Mouse (Mus musculus) lung, embryonic 15.5 days (tissue): ENCODE data around the gene Tdrd3. TPM values are rescaled to one million over a fixed set of nuclear protein-coding genes. Genes with fewer than 3 reads are reported as not detected.
A peak's percentile ranks its signal among the peaks of the same experiment; 100 is the strongest.

Source experiments
- ATAC-seq: fragments of 200-750 bp; cut with Nextera tagmentation; 2 replicates; pipeline ENCODE4 v1.8.0; 2017; ENCODE audit warnings: moderate number of reproducible peaks, borderline replicate concordance; ENCODE audit not compliant: low FRiP score, low TSS enrichment; ENCODE audit errors: extremely low read depth
- H3K27ac ChIP-seq: fragments of 300-500 bp; sonication (generic); 2 replicates; pipeline ENCODE4 v1.5.1; 2015; ENCODE audit warnings: moderate library complexity, mild to moderate bottlenecking, inconsistent platforms
- H3K27me3 ChIP-seq: fragments of 300-500 bp; sonication (generic); 2 replicates; pipeline ENCODE4 v1.6.1; 2015; ENCODE audit warnings: inconsistent platforms
- H3K36me3 ChIP-seq: fragments of 300-500 bp; sonication (generic); 2 replicates; pipeline ENCODE4 v1.6.1; 2015; ENCODE audit warnings: inconsistent platforms
- H3K4me1 ChIP-seq: fragments of 300-500 bp; sonication (generic); 2 replicates; pipeline ENCODE4 v1.6.1; 2015; ENCODE audit warnings: inconsistent platforms
- H3K4me2 ChIP-seq: fragments of 300-500 bp; sonication (generic); 2 replicates; pipeline ENCODE4 v1.6.1; 2015; ENCODE audit warnings: inconsistent platforms, mild to moderate bottlenecking, moderate library complexity
- H3K4me3 ChIP-seq: fragments of 300-500 bp; sonication (generic); 2 replicates; pipeline ENCODE4 v1.5.1; 2015; ENCODE audit warnings: mild to moderate bottlenecking, inconsistent platforms
- H3K9ac ChIP-seq: fragments of 300-500 bp; sonication (generic); 2 replicates; pipeline ENCODE4 v1.6.1; 2015; ENCODE audit warnings: inconsistent platforms
- H3K9me3 ChIP-seq: fragments of 300-500 bp; sonication (generic); 2 replicates; pipeline ENCODE4 v1.6.1; 2016; ENCODE audit warnings: inconsistent platforms
- WGBS: fragments of 180-500 bp; shearing (Covaris S2); methylation state at CpG from one replicate; pipeline ENCODE4 v1.1.7; 2015; 5-methylcytosine and 5-hydroxymethylcytosine counted together
- polyA plus RNA-seq: library from polyadenylated mRNA; unstranded; fragments of >200 nt; fragmentation: Nextera tagmentation; extraction: Ambion mirVana; gene quantifications from 2 replicates; pipeline ENCODE4 v1.2.1, GENCODE M21; 2015

Tdrd3 gene
- polyA plus RNA-seq, 1 experiment from 2014 or later: 29.2 TPM

GRCm38 (mm10) chr14:87461543-87461942 is 45.1 kb downstream of the Tdrd3 start:
- Histone ChIP-seq H3K27ac (no peak overlapping the region), H3K4me2 (no peak overlapping the region), H3K4me1 (no peaks in the 10 kb centered on the region), H3K4me3 (no peak overlapping the region), H3K27me3 (no peaks in the 10 kb centered on the region), H3K9ac (no peak overlapping the region), H3K36me3 (no peaks in the 10 kb centered on the region), H3K9me3 (no peaks in the 10 kb centered on the region)
- 60% methylated on average over 12 of the region's 12 CpGs for WGBS
- ATAC-seq: no peak

GRCm38 (mm10) chr14:87463963-87464654 is 47.7 kb downstream of the Tdrd3 start:
- Histone ChIP-seq H3K9ac (no peak overlapping the region), H3K27me3 (no peaks in the 10 kb centered on the region), H3K36me3 (no peaks in the 10 kb centered on the region), H3K27ac (no peak overlapping the region), H3K9me3 (no peaks in the 10 kb centered on the region), H3K4me1 (no peaks in the 10 kb centered on the region), H3K4me3 (no peak overlapping the region), H3K4me2 (no peak overlapping the region)
- ATAC-seq: 0 out of 2 replicates have a peak, but pooled peaks have one; percentile 62
- 24% methylated on average over 11 of the region's 11 CpGs for WGBS

- Histone ChIP-seq H3K9ac (no peak overlapping the region), H3K36me3 (no peaks in the 10 kb centered on the region), H3K9me3 (no peaks in the 10 kb centered on the region), H3K4me2 (no peak overlapping the region), H3K27me3 (no peaks in the 10 kb centered on the region), H3K4me1 (no peaks in the 10 kb centered on the region), H3K4me3 (no peak overlapping the region), H3K27ac (no peak overlapping the region)
- peak; percentile 55; the same call in 1 of the 2 replicates for ATAC-seq
Observed at GRCm38 (mm10) chr14:87464655-87465054, 48.2 kb downstream of the Tdrd3 start.

- no peaks in the 10 kb centered on the region for H3K36me3 ChIP-seq
- no peaks in the 10 kb centered on the region for H3K9me3 ChIP-seq
- no peak overlapping the region for H3K9ac ChIP-seq
- no peak overlapping the region for H3K27ac ChIP-seq
- H3K4me2 ChIP-seq: no peak overlapping the region
- no peak for ATAC-seq
- no peaks in the 10 kb centered on the region for H3K27me3 ChIP-seq
- no peak overlapping the region for H3K4me3 ChIP-seq
- 0 out of 2 replicates have a peak, but pooled peaks cover 4% of the 10 kb centered on the region for H3K4me1 ChIP-seq
- 85% methylated on average over 12 of the region's 12 CpGs for WGBS
Observed at GRCm38 (mm10) chr14:87467586-87467985, 51.1 kb downstream of the Tdrd3 start.

DNA sequence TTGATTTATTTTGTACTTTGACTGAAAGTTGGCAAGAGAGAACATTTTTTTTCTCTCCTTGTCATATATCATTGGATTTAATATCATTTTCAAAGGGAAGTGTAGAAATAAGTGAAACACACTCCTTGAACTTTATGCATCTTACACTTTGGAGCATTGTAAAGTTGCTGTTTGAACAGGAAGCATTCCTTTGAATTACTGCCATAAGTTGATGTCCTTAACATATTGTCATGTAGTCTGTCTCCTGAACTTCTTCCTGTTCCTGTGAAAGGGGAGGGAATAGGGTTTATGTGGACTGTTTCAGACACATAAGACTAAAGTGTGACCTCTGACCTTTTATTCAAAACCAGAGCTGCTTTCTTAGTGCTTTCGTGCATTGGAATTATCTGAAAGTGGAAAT is 55.1 kb downstream of the Tdrd3 start:
- Histone ChIP-seq H3K4me1 (0 out of 2 replicates have a peak, but pooled peaks cover 4% of the 10 kb centered on the region), H3K9ac (no peak overlapping the region), H3K4me2 (no peak overlapping the region), H3K4me3 (no peak overlapping the region), H3K36me3 (peaks cover 6% of the 10 kb centered on the region; the same call in 1 of the 2 replicates), H3K9me3 (no peaks in the 10 kb centered on the region), H3K27me3 (no peaks in the 10 kb centered on the region), H3K27ac (no peak overlapping the region)
- no peak for ATAC-seq
- WGBS: 63% methylated on average over 1 of the region's 1 CpGs

GRCm38 (mm10) chr14:87472782-87473181 is 56.3 kb downstream of the Tdrd3 start:
- no peak for ATAC-seq
- H3K9me3 ChIP-seq: no peaks in the 10 kb centered on the region
- 0 out of 2 replicates have a peak, but pooled peaks cover 4% of the 10 kb centered on the region for H3K4me1 ChIP-seq
- no peaks in the 10 kb centered on the region for H3K27me3 ChIP-seq
- H3K9ac ChIP-seq: no peak overlapping the region
- no peak overlapping the region for H3K4me2 ChIP-seq
- WGBS: 75% methylated on average over 2 of the region's 2 CpGs
- no peak overlapping the region for H3K27ac ChIP-seq
- peaks cover 6% of the 10 kb centered on the region; the same call in 1 of the 2 replicates for H3K36me3 ChIP-seq
- no peak overlapping the region for H3K4me3 ChIP-seq

GRCm38 (mm10) chr14:87475721-87476359 is 59.4 kb downstream of the Tdrd3 start:
- Histone ChIP-seq H3K4me1 (0 out of 2 replicates have a peak, but pooled peaks cover 1% of the 10 kb centered on the region), H3K36me3 (peaks cover 9% of the 10 kb centered on the region; the same call in 1 of the 2 replicates), H3K9me3 (no peaks in the 10 kb centered on the region), H3K4me2 (no peak overlapping the region), H3K4me3 (no peak overlapping the region), H3K27ac (no peak overlapping the region; the same call in 1 of the 2 replicates), H3K9ac (no peak overlapping the region), H3K27me3 (no peaks in the 10 kb centered on the region)
- WGBS: 54% methylated on average over 10 of the region's 10 CpGs
- ATAC-seq: no peak

- no peak overlapping the region for H3K4me3 ChIP-seq
- no peaks in the 10 kb centered on the region for H3K4me1 ChIP-seq
- H3K27ac ChIP-seq: no peak overlapping the region
- H3K9ac ChIP-seq: no peak overlapping the region
- WGBS: 53% methylated on average over 1 of the region's 3 CpGs
- H3K27me3 ChIP-seq: no peaks in the 10 kb centered on the region
- peak; percentile 49; the same call in 1 of the 2 replicates for ATAC-seq
- H3K36me3 ChIP-seq: peaks cover 16% of the 10 kb centered on the region; the same call in 1 of the 2 replicates
- H3K4me2 ChIP-seq: no peak overlapping the region
- H3K9me3 ChIP-seq: no peaks in the 10 kb centered on the region
Observed at GRCm38 (mm10) chr14:87478339-87478951, 62.0 kb downstream of the Tdrd3 start.

GRCm38 (mm10) chr14:87485888-87486287 is 69.4 kb downstream of the Tdrd3 start:
- ATAC-seq: no peak

GRCm38 (mm10) chr14:87497955-87498594 is 81.6 kb downstream of the Tdrd3 start:
- no peak overlapping the region for H3K9ac ChIP-seq
- no peaks in the 10 kb centered on the region for H3K36me3 ChIP-seq
- H3K4me2 ChIP-seq: no peak overlapping the region
- H3K27me3 ChIP-seq: no peaks in the 10 kb centered on the region
- no peak for ATAC-seq
- no peak overlapping the region for H3K27ac ChIP-seq
- no peak overlapping the region for H3K4me3 ChIP-seq
- H3K9me3 ChIP-seq: no peaks in the 10 kb centered on the region
- WGBS: 86% methylated on average over 11 of the region's 11 CpGs
- no peaks in the 10 kb centered on the region for H3K4me1 ChIP-seq

More at GRCm38 (mm10) chr14:87485888-87486287, 69.4 kb downstream of the Tdrd3 start:
- Histone ChIP-seq H3K9me3 (no peaks in the 10 kb centered on the region), H3K4me1 (no peaks in the 10 kb centered on the region), H3K27ac (no peak overlapping the region), H3K4me3 (no peak overlapping the region), H3K36me3 (peaks cover 19% of the 10 kb centered on the region), H3K4me2 (no peak overlapping the region), H3K9ac (no peak overlapping the region), H3K27me3 (no peaks in the 10 kb centered on the region)
- WGBS: 76% methylated on average over 3 of the region's 3 CpGs

DNA sequence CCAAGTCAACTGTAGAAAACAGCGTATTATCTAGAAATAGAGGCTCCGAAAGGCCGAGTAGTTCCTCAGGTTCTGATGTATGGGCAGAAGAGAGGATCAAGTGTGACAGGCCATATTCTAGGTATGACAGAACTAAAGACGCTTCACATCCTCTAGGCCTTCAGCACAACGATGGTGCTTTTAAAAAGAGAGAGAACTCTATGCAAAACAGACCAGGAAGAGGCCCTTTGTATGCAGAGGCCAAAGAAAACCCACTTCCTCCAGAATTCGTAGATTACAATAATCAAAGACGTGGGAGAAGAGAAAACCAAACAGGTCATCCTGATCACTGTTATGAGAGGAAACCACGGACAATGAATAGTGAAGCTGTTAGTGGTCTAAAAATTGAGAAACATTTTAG is 89.5 kb downstream of the Tdrd3 start:
- no peaks in the 10 kb centered on the region for H3K27me3 ChIP-seq
- no peak overlapping the region for H3K4me3 ChIP-seq
- H3K4me1 ChIP-seq: no peaks in the 10 kb centered on the region
- ATAC-seq: no peak
- no peaks in the 10 kb centered on the region for H3K9me3 ChIP-seq
- H3K27ac ChIP-seq: no peak overlapping the region
- peaks cover 15% of the 10 kb centered on the region for H3K36me3 ChIP-seq
- no peak overlapping the region for H3K4me2 ChIP-seq
- H3K9ac ChIP-seq: no peak overlapping the region
- 73% methylated on average over 8 of the region's 8 CpGs for WGBS
